Mouse (Mus musculus): Measurements from ENCODE around the gene Rreb1. TPM values are rescaled to one million over a fixed set of nuclear protein-coding genes. Genes with fewer than 3 reads are reported as not detected.

The Rreb1 gene
- total RNA-seq, 2 experiments from 2014 or later: 38.0 to 55.6 TPM

DNA sequence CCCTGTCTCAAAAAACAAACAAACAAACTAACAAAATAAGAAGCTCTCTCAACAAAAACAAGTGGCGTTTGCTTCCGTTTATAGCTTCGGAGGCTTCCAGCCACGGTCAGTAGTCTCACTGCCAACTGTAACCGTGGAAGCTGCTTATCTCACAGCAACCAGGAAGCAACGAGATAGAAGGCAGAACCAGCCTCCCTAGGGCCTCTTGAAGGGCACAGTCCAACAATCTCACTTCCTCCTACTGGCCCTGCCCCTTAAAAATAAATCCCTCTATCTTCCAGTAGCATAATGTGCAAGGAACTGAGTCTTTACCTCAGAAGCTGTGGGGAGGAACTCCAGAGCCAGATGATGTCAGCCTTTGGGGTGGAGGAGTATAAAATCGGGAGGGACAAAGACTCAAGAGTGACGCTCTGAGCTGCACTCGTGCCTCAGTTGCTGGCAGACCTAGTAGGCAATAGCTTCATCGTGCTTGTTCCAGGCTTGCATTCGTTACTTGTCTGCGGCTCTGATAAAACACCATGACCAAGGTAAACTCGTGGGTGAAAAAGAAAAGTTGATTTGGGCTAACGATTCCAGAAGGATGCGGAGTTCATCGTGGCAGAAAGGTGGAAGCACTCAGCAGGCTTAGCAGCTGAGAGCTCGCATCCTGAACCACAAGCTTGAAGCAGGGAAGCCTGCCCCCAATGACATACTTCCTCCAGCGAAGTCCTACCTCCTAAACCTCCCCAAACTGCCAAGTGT is 180.5 kb downstream of the Rreb1 start:
- no peak for DNase-seq (ENCODE audit: low spot score)
- intact Hi-C loops (cut with DNase I): no loop called here

GRCm38 (mm10) chr13:37959239-37959907 is 181.2 kb downstream of the Rreb1 start:
- no peak for DNase-seq (ENCODE audit: low spot score)
- intact Hi-C loops (cut with DNase I): no loop called here

DNA sequence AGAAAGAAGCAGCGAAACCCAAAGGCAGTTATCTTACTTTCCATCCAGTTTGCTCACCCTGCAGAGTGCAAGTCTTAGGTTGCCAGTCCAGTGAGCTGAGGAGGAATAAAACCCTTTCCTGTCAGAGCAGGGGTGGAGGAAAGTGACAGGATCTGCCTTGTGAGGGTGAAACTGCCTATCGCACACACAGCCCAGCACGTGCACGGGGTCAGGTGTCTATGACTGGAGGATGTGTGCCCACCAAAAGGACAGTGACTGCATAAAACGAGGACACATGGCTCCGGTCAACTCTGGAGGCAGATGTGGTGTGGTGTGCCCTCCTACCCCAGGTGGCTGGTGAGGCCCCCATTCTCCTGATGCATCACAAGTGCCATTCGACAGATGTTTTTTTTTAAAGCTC is 181.7 kb downstream of the Rreb1 start:
- intact Hi-C loops (cut with DNase I): no loop called here
- DNase-seq (ENCODE audit: low spot score): no peak

DNA sequence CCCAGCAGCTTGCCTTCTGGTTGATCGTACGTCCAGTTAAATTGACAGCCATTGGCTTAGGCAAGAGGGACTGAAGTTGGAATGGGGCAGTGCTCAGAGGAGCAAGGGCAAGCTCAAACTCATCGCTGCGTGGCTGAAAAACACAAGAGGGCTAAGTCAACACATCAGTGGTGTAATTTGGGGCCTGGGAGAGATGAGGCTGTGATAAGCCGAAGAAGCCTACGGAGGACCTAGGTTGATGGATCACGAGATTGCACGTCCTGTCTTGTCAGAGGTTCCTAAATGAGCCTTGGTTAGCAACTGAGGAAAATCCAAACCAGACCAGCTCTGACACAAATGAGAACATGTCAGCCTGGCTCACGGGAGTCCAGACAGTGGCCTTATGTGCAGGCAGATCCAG is 184.3 kb downstream of the Rreb1 start:
- DNase-seq (ENCODE audit: low spot score): no peak
- intact Hi-C loops (cut with DNase I): no loop called here

GRCm38 (mm10) chr13:37963354-37964007 is 185.3 kb downstream of the Rreb1 start:
- intact Hi-C loops (cut with DNase I): no loop called here
- peak; percentile 60 for DNase-seq (ENCODE audit: low spot score)

DNA sequence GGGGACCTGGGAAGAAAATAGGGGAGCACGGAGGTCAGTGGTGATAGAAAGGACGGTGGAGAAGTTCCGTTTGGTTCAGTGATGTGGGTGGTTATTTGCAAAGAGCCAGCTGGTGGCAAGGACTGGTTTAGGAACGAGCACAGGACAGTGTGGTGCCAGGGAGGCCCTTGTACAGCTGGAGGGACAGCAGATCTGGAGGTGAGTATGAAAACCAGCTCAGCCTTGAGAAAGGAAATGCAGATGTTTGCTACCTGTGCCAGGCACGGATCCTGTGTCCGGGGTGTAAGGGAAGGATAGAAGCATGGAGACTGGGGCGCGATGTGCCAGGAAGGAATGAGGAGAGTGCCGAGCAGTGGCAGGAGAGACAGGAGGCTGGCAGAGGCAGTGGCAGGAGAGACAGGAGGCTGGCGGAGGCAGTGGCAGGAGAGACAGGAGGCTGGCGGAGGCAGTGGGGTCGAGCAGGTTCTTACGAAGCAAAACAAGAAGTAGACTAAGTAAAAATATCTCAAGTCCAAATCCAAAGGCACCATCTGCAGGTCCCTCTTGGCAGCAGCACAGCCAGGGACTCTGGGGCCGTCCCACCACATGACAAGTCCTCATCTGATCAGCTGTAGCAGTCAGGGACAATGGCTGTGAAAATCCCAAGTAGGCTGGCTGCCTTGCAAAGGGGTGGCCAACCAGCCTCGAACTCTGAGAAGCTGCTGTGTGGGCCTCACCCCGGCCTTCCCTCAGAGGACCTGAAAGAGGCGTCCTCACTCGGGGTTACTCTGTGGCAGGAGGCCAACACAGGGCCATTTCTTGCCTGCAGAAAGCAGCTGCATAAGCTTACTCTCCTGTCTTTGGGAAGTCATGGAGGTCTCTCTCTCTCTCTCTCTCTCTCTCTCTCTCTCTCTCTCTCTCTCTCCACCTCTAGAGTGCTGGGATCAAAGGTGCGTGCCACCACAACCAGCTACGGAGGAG is 186.2 kb downstream of the Rreb1 start:
- intact Hi-C loops (cut with DNase I): no loop called here
- DNase-seq (ENCODE audit: low spot score): no peak

DNA sequence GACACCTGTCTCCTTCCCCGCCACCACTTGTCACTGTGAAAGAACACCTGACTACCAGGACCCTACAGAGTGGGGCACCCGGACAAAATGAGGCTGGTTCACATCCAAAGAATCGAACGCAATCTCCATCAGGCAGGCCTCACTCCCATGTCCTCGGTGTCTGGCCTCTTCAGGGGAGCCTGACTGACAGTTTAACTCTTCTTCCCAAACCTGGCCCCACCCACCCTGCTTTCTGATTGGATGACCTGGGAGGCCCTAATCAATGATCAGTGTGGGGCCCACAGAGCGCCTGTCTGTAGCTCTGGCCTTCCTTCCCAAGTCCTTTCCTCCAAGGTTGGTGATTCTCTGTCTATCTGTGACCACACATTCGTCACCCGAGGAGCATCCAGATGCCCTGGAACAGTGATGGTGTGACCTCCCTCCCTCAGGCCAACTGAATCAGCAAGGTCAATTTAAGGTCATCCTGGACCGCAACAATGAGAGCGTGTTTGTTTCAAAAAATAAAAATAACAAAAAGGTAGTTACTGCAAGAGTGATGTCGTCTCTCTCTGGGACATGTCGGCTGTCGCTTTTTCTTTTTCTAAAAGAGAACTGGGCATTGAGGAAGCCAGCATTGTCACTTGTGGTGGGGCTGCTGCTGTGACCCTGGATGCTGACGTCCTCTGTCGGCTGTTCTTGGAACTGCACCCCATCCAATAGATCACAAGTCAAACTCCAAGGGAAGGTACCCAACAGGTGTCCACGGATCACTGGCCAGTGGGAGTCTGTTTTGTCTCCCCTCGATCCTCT is 187.1 kb downstream of the Rreb1 start:
- DNase-seq (ENCODE audit: low spot score): no peak
- intact Hi-C loops (cut with DNase I): no loop called here

DNA sequence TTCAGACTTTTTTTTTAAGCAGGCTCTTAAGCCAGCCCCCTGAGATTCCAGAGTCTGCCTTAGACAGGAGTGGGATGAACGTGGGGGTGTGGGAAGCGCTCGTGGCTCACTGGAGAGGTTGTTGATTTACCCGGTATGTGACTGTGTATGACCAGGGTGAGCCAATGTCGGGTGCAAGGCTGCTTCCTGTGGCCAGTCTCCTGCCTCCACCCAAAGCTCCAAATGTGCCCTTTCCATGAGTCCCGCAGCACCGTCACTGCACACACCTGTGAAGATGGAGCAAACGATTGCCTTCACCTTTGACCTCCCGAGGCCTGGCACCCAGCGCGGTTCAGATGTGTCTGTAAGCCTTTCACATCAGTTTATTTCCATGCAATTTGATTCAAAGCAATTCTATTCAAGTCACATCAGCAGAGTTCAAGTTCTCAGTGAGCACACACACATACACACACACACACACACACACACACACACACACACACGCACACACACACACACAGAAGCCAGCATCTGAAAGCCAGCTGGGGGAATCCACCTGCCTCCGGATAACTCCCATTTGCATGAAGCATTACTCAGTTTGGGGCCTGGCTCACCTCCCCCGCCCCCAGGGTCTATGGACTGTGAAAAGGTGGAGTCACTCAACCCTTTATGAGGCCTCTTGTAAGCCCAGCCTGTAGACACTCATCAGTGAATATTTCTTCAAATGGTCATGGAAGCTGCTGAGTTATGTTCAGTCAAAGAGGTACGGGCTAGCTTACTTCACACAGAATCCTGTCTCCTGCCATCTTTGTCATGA is 188.3 kb downstream of the Rreb1 start:
- intact Hi-C loops (cut with DNase I): no loop called here
- no peak for DNase-seq (ENCODE audit: low spot score)

DNA sequence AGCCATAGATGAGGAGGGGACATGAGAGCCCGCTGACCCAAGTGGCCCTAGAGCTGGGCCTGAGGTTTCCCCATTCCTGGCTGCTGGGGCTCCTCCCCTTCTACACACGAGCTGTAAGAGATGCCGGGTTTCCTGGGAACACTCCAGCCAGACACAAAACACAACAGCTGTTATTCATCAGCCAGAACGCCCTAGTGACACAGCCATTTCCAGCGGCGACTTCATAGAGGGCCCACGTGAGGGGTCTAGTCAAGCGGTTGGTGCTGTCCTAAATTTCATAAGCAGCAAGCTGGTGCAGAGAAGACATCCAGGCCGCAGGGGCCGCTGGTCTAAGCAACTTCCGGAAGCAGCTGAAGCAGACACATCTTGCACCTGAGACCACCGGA is 188.8 kb downstream of the Rreb1 start:
- DNase-seq (ENCODE audit: low spot score): peak; percentile 26
- intact Hi-C loops (cut with DNase I): no loop called here

- no peak for DNase-seq (ENCODE audit: low spot score)
- intact Hi-C loops (cut with DNase I): no loop called here
Observed at GRCm38 (mm10) chr13:37967565-37967964, 189.4 kb downstream of the Rreb1 start.

DNA sequence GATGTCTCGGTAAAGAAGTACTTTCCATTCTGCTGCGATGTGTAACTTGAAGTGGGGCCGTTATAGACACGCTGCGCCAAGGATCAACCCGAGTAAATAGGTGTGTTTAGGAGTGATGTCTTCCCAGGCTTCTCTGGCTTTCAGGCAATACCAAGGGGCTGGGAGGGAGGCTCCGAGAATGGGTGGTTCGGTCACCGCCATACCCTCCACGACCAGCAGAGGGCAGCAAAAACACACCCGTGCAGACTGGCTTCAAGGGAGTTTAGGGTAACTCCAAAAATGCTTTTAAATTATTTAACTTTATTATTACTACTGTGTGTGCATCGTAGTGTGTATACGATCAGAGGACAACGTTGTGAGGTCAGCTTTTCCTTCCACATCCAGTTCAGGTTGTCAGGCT is 191.1 kb downstream of the Rreb1 start:
- intact Hi-C loops (cut with DNase I): no loop called here
- DNase-seq (ENCODE audit: low spot score): peak; percentile 49

DNA sequence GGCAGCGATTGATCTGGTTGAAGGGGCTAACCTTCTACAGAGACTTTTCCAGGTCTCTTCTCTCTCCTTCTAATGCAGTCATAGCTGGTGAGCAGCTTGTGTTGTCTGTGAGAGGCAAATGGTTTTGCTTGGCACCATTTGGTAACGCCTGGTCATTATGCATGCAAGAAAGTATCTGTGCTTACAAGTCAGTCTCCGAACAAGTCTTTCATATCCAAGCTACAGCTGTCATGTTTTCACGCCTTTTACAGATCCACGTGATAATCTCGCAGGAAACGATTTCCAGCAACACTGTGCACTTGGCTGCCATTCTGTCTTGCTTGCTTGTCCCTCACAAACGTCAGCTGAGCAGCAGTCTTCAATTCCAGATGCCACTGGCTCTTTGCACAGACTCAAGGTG is 191.8 kb downstream of the Rreb1 start:
- DNase-seq (ENCODE audit: low spot score): no peak
- intact Hi-C loops (cut with DNase I): no loop called here

GRCm38 (mm10) chr13:37970887-37971530 is 192.8 kb downstream of the Rreb1 start:
- DNase-seq (ENCODE audit: low spot score): no peak
- intact Hi-C loops (cut with DNase I): no loop called here

DNA sequence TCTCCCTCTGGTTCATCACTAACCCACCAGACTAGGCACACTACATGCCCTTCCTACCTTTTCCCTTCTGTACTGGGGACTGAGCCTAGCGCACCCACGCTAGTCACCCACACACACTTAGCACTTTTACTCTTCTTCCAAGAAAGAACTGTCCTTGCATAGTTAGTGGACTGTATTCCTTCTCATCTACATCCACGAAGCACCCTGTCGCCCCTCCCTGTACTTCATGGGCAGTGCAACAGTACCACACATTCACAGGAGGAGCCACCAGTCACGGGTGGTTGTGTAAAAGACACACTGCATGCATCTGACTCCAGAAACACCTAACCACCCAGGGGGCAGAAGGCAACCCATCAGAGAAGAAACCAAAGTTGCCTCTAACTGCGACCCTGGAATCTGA is 195.8 kb downstream of the Rreb1 start:
- no peak for DNase-seq (ENCODE audit: low spot score)
- intact Hi-C loops (cut with DNase I): no loop called here

- DNase-seq (ENCODE audit: low spot score): no peak
- intact Hi-C loops (cut with DNase I): no loop called here
Observed at GRCm38 (mm10) chr13:37974731-37975130, 196.5 kb downstream of the Rreb1 start.

DNA sequence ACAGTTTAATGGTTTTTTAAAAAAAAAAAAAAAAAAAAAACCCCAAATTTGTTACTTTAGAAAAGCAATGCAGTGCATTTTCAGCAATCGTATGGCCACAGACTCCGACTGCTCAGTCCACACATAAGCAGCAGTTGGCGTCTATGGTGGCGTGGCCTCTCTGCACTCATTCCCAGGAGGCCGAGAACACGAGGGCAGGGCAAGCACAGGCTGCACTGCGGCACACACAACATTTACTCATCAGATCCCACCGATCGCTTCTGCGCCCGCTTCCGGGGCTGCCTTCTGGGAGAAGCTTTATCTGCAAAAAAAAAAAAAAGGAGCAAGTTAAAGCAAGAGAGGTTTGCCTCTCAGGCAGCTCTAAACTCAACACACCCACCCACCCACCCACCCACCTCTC is 201.3 kb downstream of the Rreb1 start:
- intact Hi-C loops (cut with DNase I): no loop called here
- DNase-seq (ENCODE audit: low spot score): no peak

DNA sequence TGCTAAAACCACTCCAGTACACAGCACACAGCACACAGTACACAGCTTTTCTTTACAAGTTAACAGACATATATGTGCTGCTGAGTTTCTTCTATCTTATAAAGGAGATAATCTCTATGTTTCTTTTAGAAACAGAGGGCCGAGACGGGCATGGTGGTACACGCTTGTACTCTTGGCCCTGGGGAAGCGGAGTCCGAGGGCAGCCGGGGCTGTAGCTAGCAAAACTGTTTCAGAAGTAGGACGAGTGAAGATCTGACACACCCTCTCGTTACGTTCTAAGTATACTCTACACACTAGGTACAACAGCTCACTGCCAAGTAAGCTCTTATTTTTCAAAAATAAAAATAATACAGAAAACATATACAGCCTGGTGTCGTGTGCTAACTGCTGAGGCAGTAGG is 202.1 kb downstream of the Rreb1 start:
- intact Hi-C loops (cut with DNase I): no loop called here

DNA sequence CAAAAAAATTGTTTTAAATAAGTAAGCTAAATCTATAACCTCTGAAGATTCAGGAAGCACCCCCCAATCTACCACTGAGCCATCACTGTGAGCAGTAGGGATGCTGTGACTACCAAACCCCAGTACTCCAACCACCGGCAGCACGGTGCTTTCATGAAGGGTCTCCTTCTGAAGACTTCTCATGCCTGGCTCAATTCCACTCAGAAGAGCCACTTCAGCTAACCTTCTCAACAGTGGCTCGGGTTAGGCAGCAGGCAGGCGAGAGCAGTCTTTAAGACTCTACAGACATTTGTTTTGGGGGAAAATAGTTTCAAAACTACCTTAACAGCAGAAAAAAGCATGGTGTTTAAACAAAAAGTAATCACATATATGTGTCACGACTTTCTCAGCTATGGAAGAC is 202.9 kb downstream of the Rreb1 start:
- intact Hi-C loops (cut with DNase I): no loop called here
- DNase-seq (ENCODE audit: low spot score): no peak

More for the DNA sequence above, 202.1 kb downstream of the Rreb1 start:
- DNase-seq (ENCODE audit: low spot score): no peak

Measured in heart, postnatal 25 days (tissue).